Mouse (Mus musculus) R1 (cell line): ENCODE results near the gene H2afx.
A peak's percentile ranks its signal among the peaks of the same experiment; 100 is the strongest.
"Not testable (repeated sequence)": the region's sequence is repeated elsewhere in the genome, so short reads cannot be mapped to it uniquely, and the experiment has no call there.

ENCODE experiments used
- DNase-seq: peaks from one replicate; pipeline ENCODE4 v3.0.0-alpha.2; 2018; ENCODE audit warnings: low read depth, low spot score

Gene H2afx

GRCm38 (mm10) chr9:44334396-44335330, at the start of gene H2afx:
TSS of gene H2afx (plus strand) at chr9:44334694.
- peak; percentile 100 for DNase-seq

- no peak for DNase-seq
Measured at GRCm38 (mm10) chr9:44286256-44286850, 48.1 kb upstream of the H2afx start.

GRCm38 (mm10) chr9:44287003-44287400, 47.5 kb upstream of the H2afx start:
- no peak for DNase-seq

GRCm38 (mm10) chr9:44287401-44288075, 47.0 kb upstream of the H2afx start:
- no peak for DNase-seq

GRCm38 (mm10) chr9:44288076-44288958, 46.2 kb upstream of the H2afx start, which contains the start of gene Abcg4:
TSS of gene Abcg4 (minus strand) at chr9:44288615.
- DNase-seq = no peak

- DNase-seq = no peak
Measured at GRCm38 (mm10) chr9:44288959-44289291, 45.6 kb upstream of the H2afx start.

GRCm38 (mm10) chr9:44292490-44292889, 42.0 kb upstream of the H2afx start:
- peak; percentile 58 for DNase-seq

GRCm38 (mm10) chr9:44300001-44300400, 34.5 kb upstream of the H2afx start:
- not testable (repeated sequence) for DNase-seq

GRCm38 (mm10) chr9:44305466-44306079, 28.9 kb upstream of the H2afx start, which contains the start of gene Hinfp:
TSS of gene Hinfp (minus strand) at chr9:44305671.
- peak; percentile 100 for DNase-seq

GRCm38 (mm10) chr9:44306532-44306931, 28.0 kb upstream of the H2afx start:
- DNase-seq = no peak

GRCm38 (mm10) chr9:44307248-44307647, 27.2 kb upstream of the H2afx start:
- DNase-seq = no peak

- no peak for DNase-seq
Measured at GRCm38 (mm10) chr9:44309756-44310155, 24.7 kb upstream of the H2afx start.

- DNase-seq = no peak
Measured at GRCm38 (mm10) chr9:44310750-44311135, 23.8 kb upstream of the H2afx start.

- DNase-seq = peak; percentile 98
Measured at GRCm38 (mm10) chr9:44311136-44312134, 23.1 kb upstream of the H2afx start.

GRCm38 (mm10) chr9:44313476-44314256, 20.8 kb upstream of the H2afx start:
- no peak for DNase-seq

GRCm38 (mm10) chr9:44314257-44314547, 20.3 kb upstream of the H2afx start:
- DNase-seq = no peak

- no peak for DNase-seq
Measured at GRCm38 (mm10) chr9:44314910-44315309, 19.6 kb upstream of the H2afx start.

- DNase-seq = no peak
Measured at GRCm38 (mm10) chr9:44317452-44317851, 17.0 kb upstream of the H2afx start.
